Mouse (Mus musculus) B cell, adult (primary cell): ENCODE data around the gene Nppc. TPM values are rescaled to one million over a fixed set of nuclear protein-coding genes. Genes with fewer than 3 reads are reported as not detected.

Experiments
- total RNA-seq: library from RNA; stranded (reverse); gene quantifications from 4 replicates; pipeline ENCODE4 v1.2.4, GENCODE M21; 2023; ENCODE audit not compliant: inconsistent age

The Nppc gene
- not detected in 4 replicates for total RNA-seq

DNA sequence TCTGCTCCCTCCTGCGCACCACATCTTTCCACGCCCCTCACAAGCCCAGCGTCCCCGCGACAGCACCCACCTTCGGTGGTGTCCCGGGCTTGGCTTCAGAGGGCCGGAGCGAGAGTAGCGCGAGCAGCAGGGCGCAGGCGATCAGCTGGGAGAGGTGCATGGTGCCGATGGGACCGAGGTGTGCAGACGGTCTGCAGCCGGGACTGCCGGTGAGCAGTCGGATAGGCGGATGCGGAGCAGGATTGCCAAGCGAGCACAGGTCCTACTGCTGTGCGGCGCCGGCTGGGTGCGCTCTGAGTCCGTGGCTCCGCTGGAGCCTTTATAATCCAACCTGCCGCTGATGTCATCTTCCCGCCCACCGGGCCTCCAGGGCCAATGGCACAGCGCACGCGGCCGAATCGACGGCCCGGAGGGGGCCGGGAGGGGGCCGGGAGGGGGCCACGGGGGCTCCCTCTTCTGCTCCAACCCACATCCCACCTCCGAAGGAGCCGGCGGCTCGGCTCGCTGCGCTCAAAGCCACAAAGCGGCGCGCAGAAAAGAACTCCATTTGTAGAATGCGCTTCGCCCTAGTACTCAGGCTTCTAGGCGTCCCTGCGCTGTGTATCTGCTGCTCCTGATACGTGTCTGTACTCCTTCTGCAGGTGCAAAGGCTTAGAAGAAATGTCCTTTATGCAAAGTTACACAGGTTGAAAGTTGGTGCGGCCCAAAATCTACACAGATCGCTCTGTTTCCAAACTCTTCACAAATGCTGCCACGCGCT, at the start of gene Nppc:
Gene Nppc, minus strand, starts transcription at position 293 of the 760 bp plus-strand sequence.

DNA sequence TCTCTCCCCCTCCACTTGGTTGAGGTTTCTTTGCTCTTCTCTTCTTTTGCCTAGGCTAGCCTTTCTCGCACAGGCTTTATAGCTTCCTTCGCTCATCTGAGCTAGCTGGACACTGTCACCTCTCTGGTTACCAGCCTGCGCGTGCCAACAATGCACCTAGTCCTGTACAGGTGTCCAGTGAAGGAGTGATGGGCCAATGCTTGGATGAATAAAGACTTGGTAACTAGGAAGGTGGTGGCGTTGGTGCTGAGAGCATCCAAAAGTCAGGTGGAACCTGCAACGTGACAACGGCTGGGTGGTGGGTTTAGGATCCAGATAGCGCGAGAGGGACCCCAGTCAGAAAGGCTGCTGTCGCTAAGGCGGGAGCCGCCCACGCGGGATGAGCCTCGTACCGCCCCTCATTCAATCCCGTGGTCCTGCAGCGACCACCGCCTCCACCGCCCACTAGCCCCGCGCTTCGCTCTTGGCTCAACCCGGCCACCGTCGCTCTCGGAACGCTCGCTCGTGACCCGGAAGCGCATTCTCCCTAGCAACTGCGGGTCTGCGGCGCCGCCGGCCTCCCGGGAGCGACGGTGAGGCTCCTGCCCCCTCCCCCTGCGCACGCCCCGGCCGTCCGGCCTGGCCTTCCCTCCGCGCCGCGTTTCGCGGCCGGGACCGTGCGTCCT, 33.1 kb upstream of the Nppc start, which contains the start of gene Dis3l2:
Gene Dis3l2, plus strand, starts transcription at position 509 of the 665 bp plus-strand sequence.

Other genes starting within 250 kb of the Nppc start
- not detected in 4 replicates for gene Nmur1, start 244.3 kb downstream of the Nppc start, total RNA-seq
- gene Tex44, start 244.2 kb downstream of the Nppc start, total RNA-seq = not detected in 4 replicates
- gene Ptma, start 143.8 kb downstream of the Nppc start, total RNA-seq = 1,773 to 1,963 TPM (median 1,863 TPM) in 4 replicates
- 17.6 to 25.3 TPM (median 23.5 TPM) in 4 replicates for gene Pde6d, start 87.9 kb downstream of the Nppc start, total RNA-seq
- 11.5 to 14.7 TPM (median 14.4 TPM) in 4 replicates for gene Cops7b, start 87.7 kb downstream of the Nppc start, total RNA-seq
- gene Dis3l2, start 33.2 kb upstream of the Nppc start, total RNA-seq = 22.3 to 23.6 TPM (median 22.8 TPM) in 4 replicates